Mouse (Mus musculus): ENCODE data around the gene Dnmt3a. TPM values are rescaled to one million over a fixed set of nuclear protein-coding genes. Genes with fewer than 3 reads are reported as not detected.

The Dnmt3a gene
- polyA plus RNA-seq, 1 experiment = 12.6 TPM

DNA sequence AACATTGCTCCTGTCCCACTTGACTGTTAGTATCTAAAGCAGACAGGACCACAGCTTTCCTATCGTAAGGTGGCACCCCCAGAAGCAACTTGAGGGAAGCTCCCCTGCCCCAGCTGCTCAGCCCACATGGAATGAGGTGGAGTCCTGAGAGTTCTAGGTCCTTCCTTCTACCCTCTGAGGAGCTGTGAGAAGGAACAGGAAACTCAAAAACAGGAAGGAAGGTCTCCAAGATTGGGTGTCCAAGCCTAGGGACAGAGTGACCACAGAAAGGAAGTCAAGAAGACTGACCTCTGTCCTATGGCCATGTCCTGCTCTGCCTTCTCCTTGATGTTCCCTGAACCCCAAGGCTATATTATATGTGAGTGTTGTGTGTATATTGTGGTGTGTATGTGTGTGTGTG is 6.3 kb upstream of the Dnmt3a start:
- Histone ChIP-seq H3K4me1 (ENCODE audit: control insufficient read depth, insufficient read depth, insufficient read length, low read length) (no peaks in the 10 kb centered on the region), H3K4me3 (ENCODE audit: insufficient read depth, low read depth, low read length) (no peak overlapping the region), H3K27ac (replicated peaks; ENCODE audit: low read depth, low read length) (no peak overlapping the region)

DNA sequence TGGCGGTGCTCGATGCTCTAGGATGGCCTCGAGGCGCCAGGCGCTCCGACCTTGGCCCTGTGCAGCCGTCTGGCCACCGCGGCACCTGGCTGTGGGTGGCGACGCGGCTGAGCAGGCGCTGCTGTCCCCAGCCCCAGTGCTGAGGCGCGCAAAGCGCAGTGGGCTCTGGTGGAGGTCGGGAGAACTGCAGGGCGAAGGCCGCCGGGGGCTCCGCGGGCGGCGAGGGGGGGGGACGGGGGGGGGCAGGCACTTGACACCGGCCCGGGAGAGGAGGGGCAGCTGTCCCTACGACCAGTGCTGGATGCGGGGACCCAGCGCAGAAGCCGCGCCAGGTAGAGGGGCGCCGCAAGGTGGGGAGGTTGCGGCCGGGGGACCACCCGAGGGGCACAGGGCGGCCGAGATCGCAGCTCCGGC is 471 bp downstream of the Dnmt3a start:
- Histone ChIP-seq H3K27ac (replicated peaks; ENCODE audit: low read depth, low read length) (peak overlapping the region; percentile 51), H3K4me1 (ENCODE audit: control insufficient read depth, insufficient read depth, insufficient read length, low read length) (peaks cover 16% of the 10 kb centered on the region), H3K4me3 (ENCODE audit: insufficient read depth, low read depth, low read length) (peak overlapping the region; percentile 86)

DNA sequence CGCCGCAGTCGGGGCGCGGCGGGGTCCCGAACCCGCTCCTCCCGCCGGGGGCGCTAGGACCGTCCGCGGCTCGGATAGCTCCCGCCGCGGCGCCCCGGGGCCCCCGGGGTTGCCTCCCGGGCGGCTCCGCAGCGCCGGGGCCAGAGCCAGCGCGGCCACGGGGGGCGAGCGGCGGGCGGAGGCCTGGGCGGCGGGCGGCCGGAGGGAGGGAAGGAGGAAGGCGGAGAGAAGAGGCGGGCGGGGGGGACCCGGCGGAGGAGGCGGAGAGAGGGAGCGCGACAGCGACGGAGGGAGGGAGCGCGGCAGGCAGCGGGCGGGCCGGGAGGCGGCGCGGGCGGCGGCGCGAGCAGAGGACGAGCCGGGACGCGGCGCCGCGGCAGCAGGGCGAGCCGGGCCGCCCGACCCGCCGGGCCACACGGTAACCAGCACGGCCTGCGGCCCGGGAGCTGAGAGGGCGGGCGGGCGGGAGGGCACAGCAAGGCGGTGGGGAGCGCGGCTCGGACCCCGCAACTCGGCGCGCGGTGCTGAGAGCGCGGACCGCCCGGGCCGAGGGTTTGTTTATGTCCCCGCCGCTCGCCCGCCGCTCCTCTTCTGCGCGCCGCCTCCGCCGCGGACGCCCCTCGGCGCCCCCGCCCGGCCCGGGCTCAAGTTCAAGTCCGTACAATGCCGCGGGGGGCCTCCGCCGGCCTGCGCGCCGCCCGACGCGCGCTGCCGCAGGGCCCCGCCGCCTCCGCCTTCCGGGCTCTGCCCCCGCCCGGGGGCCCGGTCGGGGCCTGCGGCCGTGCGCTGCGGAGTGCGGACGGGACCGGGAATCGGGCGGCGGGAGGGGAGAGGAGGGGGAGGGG is 1.1 kb downstream of the Dnmt3a start:
- H3K4me3 ChIP-seq (ENCODE audit: insufficient read depth, low read depth, low read length) = peak overlapping the region; percentile 86
- H3K27ac ChIP-seq (replicated peaks; ENCODE audit: low read depth, low read length) = peak overlapping the region; percentile 51

DNA sequence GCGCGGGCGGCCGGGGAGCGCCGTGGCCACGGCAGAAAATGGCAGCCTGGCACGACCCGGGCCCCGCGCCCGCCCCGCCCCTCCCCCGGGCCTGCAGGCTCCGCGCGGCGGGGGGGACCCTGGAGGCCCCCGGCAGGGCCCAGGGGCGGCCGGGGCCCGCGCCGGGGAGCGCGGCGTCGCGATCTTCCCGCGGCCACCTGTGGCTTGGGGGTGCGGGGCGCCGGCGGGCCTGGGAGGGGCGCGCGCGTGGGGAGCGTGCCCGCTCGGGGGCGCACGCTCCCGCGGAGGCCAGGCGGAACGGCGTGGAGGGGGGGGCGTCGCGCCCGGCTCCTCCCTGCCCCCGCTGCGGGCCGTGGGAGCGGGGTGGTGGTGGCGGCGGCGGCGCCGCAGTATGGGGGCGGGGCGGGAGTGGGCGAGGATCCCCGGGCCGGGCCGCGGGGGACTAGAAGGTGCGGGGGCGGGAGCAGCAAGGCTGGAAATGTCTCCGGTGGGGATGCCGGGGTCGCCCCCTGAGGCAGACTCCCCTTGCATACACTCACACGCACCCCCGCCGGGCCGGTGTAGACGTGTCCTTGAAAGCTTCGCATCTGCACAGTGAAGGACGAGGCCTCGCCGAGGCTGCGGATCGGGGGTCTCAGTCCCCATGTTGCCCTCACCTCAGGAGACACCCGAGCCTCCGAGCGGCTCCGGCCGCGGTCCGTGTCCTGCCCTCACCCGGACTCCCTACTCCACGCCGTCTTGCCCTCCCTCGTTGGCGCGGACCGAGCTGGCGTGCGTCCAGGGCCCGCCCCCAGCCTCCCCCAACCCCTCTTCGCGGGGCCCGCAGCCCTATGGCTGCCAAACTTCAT is 2.0 kb downstream of the Dnmt3a start:
- Histone ChIP-seq H3K27ac (replicated peaks; ENCODE audit: low read depth, low read length) (peak overlapping the region; percentile 59), H3K4me1 (ENCODE audit: control insufficient read depth, insufficient read depth, insufficient read length, low read length) (peaks cover 24% of the 10 kb centered on the region), H3K4me3 (ENCODE audit: insufficient read depth, low read depth, low read length) (peak overlapping the region; percentile 87)

More for the DNA sequence above, 1.1 kb downstream of the Dnmt3a start:
- H3K4me1 ChIP-seq (ENCODE audit: control insufficient read depth, insufficient read depth, insufficient read length, low read length) = peaks cover 21% of the 10 kb centered on the region

DNA sequence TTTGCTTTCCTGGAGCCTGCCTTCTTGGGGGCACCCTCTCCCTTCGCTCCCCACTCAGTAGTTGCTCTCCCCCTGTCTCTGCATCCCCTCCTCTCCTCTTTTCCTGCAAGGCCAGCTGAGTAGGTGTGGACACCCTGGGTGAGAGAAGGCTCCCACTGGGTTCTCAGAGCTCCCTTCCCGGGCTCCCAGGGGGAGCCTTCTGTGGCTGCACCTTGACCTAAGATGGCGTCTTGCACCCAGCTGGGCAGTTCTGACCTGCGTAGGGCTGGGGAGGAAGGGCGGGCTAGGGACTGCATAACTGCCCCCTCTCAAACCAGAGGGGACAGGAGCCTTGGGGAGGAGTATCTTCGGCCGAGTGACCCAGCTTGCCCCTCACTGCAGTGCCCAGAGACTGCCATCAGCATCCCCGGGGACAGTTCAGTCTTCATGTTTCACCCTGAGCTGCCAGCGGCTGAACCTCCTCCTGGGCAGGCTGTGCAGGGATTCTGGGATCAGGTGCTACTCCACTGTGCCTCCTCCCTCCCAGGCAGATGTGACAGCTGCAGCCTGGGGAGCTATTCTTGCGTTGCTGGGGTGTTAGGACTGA is 2.7 kb downstream of the Dnmt3a start:
- Histone ChIP-seq H3K4me3 (ENCODE audit: insufficient read depth, low read depth, low read length) (peak overlapping the region; percentile 87), H3K4me1 (ENCODE audit: control insufficient read depth, insufficient read depth, insufficient read length, low read length) (peaks cover 24% of the 10 kb centered on the region), H3K27ac (replicated peaks; ENCODE audit: low read depth, low read length) (no peak overlapping the region)

DNA sequence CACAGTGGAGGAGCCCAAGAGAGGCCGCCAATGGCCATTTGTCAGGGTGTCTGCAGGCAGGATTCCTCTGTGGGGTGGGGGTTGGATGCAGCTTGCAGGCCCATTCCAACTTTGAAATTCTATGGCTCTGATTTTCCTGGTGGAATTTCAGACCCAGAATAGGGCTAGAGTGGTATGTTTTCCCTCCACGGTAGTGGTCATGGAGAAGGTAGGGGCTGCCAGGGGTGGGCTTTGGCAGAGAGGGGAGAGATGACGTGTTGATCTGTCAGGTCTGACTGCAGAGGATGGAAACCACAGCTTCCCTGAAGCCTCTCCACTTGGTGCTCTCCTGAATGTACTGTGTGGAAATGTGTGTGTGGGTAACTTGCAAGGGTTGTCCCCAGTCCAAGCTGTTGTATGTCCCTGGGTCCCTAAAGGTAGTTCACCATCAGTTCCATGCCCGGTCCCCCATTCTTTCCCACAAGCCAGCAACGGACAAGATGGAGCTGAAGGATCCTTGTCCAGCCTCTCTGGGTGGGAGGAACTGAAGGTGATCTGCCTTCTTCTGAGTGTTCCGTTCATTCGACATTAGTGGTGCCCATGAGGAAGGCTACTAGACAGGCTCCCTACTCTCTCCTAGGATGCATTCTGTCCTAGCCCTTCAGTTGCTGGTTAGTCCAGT is 3.8 kb downstream of the Dnmt3a start:
- peaks cover 24% of the 10 kb centered on the region for H3K4me1 ChIP-seq (ENCODE audit: control insufficient read depth, insufficient read depth, insufficient read length, low read length)
- H3K4me3 ChIP-seq (ENCODE audit: insufficient read depth, low read depth, low read length) = no peak overlapping the region
- H3K27ac ChIP-seq (replicated peaks; ENCODE audit: low read depth, low read length) = no peak overlapping the region

DNA sequence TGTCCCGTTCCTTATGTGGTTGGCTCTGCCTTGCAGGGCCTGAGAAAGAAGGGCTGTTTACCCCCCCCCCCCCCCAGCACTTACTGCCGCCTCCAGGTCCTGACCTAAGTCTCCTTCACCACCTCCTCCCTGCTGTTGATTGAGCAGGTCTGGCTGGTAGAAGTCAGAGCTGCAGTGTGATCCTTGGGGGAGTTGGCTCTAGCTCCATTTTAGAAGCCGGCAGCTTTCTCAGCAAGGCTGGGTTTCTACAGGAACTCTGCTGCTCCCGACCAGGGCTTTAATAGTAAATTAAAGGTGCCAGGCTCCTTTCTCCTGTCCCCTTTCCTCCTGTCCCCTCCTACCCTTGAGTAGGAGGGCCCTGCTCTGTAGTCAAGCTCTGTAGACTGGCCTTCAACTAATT is 4.6 kb downstream of the Dnmt3a start:
- H3K4me3 ChIP-seq (ENCODE audit: insufficient read depth, low read depth, low read length) = no peak overlapping the region
- no peak overlapping the region for H3K27ac ChIP-seq (replicated peaks; ENCODE audit: low read depth, low read length)
- peaks cover 28% of the 10 kb centered on the region for H3K4me1 ChIP-seq (ENCODE audit: control insufficient read depth, insufficient read depth, insufficient read length, low read length)

DNA sequence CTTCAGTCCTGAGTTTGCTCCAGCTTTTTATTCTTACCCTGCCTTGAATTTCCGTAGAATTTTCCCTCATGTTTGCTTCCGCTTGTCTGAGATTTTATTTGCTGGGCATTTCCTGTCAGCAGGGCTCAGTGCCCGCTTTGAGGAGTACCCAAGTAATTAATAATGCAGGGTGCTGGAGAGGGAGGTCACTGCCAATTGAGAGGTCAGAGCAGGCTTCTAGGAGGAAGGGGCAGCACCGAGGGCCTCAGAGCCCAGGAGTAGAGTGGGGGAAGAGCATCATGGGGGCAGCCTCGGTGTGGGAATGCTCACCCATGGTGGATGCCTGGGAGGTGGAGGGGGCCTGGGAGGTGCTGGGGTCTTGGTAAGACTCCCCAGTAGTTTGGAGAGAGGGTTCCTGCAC is 5.8 kb downstream of the Dnmt3a start:
- no peak overlapping the region for H3K4me3 ChIP-seq (ENCODE audit: insufficient read depth, low read depth, low read length)
- H3K4me1 ChIP-seq (ENCODE audit: control insufficient read depth, insufficient read depth, insufficient read length, low read length) = peaks cover 29% of the 10 kb centered on the region
- H3K27ac ChIP-seq (replicated peaks; ENCODE audit: low read depth, low read length) = 0 out of 2 replicates have a peak overlapping the region, but pooled peaks have one; percentile 12

DNA sequence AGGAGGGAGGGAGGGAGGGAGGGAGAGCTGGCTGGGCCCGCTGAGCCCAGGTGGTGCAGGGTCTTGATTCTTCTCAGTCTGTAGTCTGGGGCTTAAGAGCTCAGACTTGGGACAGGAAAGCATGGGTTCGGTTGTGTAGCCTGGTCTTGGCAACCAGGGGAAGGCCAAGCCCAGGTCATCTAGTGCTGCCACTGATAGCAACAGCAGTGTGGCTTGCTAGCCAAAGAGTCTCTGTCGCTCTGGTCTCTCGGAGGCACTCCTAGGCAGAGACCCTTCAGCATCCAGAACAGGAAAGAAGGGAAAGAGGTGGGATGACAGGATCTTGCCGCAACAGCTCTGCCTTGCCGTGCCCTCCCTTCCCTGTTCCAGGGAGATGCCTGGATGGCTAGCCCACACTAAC is 6.4 kb downstream of the Dnmt3a start:
- Histone ChIP-seq H3K27ac (replicated peaks; ENCODE audit: low read depth, low read length) (no peak overlapping the region), H3K4me1 (ENCODE audit: control insufficient read depth, insufficient read depth, insufficient read length, low read length) (peaks cover 29% of the 10 kb centered on the region), H3K4me3 (ENCODE audit: insufficient read depth, low read depth, low read length) (no peak overlapping the region)

DNA sequence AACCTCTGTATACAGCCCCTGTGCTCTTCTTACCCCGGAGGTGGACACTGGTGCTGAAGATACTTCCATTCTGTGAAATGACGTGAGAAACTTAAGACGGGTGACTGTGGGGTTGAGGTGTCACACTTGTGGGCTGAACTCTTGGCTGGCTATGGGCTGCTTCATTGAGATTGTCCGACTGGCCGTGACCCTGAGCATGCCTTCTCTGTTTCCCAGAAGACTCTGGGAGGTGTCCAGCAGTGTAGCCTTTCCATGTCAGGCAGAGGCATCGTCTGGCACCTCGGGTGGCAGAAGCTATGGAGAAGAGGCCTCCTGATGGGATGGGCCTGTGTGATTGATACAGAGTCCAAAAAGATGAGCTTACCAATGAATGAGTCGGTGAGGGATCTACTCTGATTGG is 7.3 kb downstream of the Dnmt3a start:
- no peak overlapping the region for H3K4me3 ChIP-seq (ENCODE audit: insufficient read depth, low read depth, low read length)
- H3K27ac ChIP-seq (replicated peaks; ENCODE audit: low read depth, low read length) = no peak overlapping the region
- H3K4me1 ChIP-seq (ENCODE audit: control insufficient read depth, insufficient read depth, insufficient read length, low read length) = peaks cover 35% of the 10 kb centered on the region

DNA sequence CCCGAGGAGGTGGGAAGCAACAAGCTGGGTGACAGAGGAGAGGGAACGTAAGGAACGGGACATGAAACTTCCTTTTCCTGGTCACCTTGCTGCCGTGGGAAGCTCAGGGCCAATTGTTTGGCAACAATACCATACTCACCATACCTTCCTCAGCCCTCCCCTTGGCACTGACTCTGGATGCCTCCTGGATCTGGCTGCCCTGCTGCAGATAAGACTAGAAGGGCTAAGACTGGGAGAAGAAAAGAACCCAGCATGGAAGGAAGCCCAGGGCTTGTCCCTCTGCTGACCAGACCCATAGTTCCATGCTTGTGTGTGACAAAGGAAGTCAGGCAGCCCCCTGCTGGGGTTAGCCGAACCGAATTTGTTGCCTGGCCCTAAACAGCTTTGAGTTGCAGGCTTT is 9.6 kb downstream of the Dnmt3a start:
- H3K27ac ChIP-seq (replicated peaks; ENCODE audit: low read depth, low read length) = no peak overlapping the region
- H3K4me3 ChIP-seq (ENCODE audit: insufficient read depth, low read depth, low read length) = no peak overlapping the region
- H3K4me1 ChIP-seq (ENCODE audit: control insufficient read depth, insufficient read depth, insufficient read length, low read length) = peaks cover 33% of the 10 kb centered on the region

DNA sequence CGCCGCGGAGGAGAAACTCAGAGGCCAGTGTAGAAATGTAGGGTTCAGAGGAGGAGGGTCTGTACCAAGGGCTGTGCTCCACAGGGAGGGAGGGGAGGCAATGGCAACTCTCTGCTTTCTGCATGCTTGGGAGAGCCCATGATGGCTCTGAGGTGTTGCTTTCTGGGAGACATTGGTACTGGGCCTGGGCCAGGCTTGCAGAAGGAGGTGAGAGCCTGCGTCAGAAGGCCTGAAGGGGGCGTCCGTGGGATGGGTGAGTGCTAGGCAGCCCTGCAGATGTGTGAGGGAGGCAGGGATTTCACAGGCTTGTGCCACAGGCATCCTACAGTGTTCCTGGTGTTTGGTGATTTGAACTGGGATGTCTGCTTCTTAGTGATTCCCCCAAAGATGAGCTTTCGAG is 11.2 kb downstream of the Dnmt3a start:
- H3K4me1 ChIP-seq (ENCODE audit: control insufficient read depth, insufficient read depth, insufficient read length, low read length) = peaks cover 32% of the 10 kb centered on the region
- no peak overlapping the region for H3K27ac ChIP-seq (replicated peaks; ENCODE audit: low read depth, low read length)
- no peak overlapping the region for H3K4me3 ChIP-seq (ENCODE audit: insufficient read depth, low read depth, low read length)

DNA sequence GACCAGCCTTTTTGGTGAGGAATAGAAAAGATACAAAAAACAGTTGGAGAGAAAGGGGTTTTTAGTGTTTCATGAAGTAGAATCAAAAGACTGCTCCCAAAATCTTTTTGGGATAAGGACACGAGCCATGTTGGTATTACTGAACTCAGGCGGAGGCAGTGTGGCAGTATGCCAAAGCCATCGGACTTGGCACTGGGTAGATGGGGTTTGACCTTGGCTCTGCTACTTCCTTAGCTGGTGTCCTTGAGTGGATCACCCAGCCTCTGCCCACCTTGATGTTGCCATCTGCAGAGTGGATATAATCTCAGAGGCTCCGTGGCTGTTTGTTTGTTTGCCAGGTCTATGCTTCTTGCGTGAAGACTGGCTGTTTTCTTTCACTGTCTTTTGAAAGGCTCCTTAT is 11.8 kb downstream of the Dnmt3a start:
- no peak overlapping the region for H3K27ac ChIP-seq (replicated peaks; ENCODE audit: low read depth, low read length)
- no peak overlapping the region for H3K4me3 ChIP-seq (ENCODE audit: insufficient read depth, low read depth, low read length)
- H3K4me1 ChIP-seq (ENCODE audit: control insufficient read depth, insufficient read depth, insufficient read length, low read length) = peaks cover 28% of the 10 kb centered on the region

DNA sequence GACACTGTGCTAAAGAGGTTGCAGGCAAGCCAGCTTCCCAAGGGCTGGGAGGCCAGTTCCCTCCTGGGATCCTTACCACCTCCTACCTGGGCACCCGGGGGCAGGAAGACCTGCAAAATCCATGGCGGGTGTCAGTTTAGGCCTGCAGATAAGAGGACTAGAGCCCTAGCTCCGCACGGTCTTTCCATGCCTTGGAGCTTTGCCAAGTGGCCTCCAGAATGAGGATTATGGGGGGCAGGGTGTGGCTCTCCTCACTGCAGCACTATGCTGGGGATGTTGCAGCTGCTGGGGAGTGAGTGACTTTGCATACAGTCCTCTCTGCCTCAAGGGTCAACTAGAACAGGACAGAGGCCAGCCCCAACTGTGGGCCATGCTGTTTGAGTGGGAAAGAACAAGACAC is 14.1 kb downstream of the Dnmt3a start:
- H3K4me1 ChIP-seq (ENCODE audit: control insufficient read depth, insufficient read depth, insufficient read length, low read length) = peaks cover 37% of the 10 kb centered on the region
- no peak overlapping the region for H3K27ac ChIP-seq (replicated peaks; ENCODE audit: low read depth, low read length)
- H3K4me3 ChIP-seq (ENCODE audit: insufficient read depth, low read depth, low read length) = no peak overlapping the region

DNA sequence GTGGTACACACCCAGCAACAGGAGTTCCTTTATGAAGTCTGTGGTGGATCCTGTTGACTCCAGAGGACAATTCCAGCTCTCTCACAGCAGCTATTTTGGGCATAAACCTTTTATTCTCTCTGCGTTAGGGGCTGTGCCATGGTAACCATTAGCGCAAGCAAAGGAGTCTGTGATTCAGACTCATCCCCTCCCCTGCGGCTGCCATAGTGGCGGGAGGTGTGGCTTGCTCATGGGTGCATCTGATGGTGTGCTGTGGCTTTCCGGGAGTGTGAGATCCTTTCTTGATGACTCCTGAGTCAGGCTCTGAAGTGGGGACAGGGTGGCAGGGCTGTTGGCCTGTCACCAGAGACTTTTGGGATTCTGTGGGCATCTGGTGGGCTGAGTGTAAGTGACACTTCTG is 17.6 kb downstream of the Dnmt3a start:
- Histone ChIP-seq H3K4me3 (ENCODE audit: insufficient read depth, low read depth, low read length) (no peak overlapping the region), H3K27ac (replicated peaks; ENCODE audit: low read depth, low read length) (no peak overlapping the region), H3K4me1 (ENCODE audit: control insufficient read depth, insufficient read depth, insufficient read length, low read length) (peaks cover 24% of the 10 kb centered on the region)

All from brown adipose tissue, adult 24 weeks (tissue).